Mouse (Mus musculus): Measurements from ENCODE around the gene Znhit2.

The Znhit2 gene

DNA sequence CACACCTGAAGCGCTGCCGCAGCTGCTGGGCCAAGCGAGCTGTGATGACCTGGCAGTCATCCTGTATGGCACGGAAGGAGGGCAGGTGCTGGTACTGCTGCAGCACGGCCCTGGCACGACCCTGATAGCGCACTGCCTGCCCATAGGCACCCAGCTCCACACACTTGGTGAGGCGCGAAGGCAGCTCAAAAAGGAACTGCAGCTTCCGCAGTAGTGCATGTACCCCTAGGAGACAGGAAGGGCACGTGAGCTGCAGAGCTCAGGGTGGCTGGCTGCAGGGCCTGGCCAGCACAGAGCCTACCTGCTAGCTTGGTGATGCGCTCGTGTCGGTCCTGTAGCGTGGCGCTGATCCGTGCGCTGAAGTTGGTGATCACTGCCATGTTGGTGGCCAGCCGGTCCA lies 10.3 kb downstream of the Znhit2 start:
- no peak for DNase-seq (ENCODE audit: low spot score)

DNA sequence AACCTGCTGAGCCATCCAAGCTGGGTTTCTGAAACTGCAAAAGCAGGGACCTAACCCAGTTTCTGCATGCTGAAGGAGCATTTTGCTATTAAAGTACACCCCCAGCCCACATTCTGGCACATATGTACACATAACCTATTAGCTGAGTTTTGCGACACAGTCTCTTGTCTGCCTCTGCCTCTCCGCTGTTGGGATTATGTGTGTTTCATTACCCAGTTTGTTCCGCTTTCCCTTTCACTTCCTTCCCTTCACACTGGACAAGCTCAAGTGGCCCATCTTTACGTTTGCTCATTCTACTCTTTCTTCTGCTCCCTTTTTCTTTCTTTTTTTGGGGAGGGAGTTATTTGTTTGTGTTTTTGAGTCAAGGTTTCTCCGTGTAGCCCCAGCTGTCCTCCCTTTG lies 12.9 kb downstream of the Znhit2 start:
- DNase-seq (ENCODE audit: low spot score): no peak

DNA sequence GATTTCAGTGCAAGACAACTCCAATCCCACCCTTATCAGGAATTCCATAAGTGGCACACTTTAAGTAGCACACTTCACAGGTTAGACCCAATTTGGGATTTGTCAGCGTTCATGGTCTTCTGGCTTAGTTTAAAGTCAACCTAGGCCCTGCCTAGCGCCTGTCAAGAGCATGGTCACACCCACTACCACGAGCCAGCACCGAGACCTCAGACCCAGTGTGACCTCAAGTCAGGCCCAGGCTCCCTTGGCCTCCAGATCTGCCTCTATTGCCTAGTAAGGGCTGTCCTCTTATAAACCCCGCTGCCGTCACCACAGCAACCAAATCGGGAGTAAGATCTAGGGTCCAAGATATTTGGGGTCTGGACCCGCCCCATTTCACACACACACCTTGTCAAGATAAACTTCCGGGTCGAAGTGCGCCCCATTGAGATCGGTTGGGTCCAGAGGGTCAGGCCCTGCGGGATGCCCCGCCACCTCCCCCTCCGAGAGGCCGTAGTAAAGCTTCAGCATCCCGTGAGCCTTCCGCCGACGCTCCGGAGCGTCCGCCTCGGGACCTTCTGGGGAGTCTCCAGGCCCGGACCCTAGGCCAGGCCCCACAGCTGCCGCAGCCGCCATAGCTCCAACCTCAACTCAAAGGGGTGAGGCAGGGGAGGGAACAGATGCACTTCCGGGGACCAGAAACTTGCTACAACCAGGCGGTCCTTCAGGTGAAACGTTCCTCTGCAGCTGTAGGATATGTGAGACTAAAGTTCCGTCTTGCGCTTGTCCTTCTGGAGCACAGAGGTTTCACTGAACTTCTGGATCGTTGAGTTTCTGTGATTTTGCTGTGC lies 15.8 kb downstream of the Znhit2 start, which contains the start of gene Vps51:
Gene Vps51, minus strand, starts transcription at position 668 of the 830 bp plus-strand sequence.
- peak; percentile 88 for DNase-seq (ENCODE audit: low spot score)

DNA sequence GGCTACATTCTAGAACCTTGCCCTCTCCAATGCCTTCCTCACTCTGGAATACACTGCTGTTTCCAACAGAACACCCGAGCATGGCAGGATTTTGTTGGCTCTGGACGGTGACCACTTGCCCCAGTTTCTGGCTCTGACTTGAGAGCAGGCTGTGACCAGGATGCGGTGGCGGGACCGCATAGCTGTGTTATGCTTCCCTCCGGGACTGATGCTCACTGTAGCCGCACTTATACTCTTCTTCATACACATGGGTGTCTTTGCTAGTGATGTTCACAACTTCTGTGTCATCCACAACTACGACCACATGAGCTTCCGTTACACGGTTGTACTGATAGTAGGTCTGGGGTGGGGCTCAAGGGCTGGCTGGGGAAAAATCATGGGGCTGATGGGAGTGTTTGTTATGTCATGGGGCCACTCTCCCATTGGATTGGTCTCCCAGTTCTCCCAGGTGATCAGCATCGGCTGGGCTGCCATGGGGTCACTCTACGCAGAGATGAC lies 19.0 kb downstream of the Znhit2 start, which contains the start of gene Tmem262:
Gene Tmem262, plus strand, starts transcription at position 51 of the 498 bp plus-strand sequence.
- DNase-seq (ENCODE audit: low spot score): no peak

DNA sequence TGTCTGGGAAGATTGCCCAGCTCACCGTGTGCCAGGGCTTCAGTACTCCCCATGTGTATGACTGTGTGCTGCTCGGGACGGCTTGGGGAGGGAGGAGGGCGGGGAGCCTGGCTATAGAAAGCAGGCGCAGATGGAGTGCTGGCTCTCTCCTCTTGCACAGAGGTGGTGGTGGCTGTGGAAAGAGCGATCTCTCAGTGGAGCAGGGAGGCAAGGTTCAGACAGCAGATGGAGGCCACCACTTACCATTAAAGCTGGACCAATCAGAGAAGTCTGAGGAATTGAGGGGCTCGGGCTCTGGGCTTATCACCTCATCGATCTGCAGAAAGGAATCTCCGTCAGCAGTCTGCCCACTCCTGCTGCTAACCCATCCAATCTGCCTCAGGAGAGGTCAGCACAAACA lies 21.2 kb downstream of the Znhit2 start, which contains the start of gene Gm28374:
Gene Gm28374, minus strand, starts transcription at position 101 of the 400 bp plus-strand sequence.
- no peak for DNase-seq (ENCODE audit: low spot score)

DNA sequence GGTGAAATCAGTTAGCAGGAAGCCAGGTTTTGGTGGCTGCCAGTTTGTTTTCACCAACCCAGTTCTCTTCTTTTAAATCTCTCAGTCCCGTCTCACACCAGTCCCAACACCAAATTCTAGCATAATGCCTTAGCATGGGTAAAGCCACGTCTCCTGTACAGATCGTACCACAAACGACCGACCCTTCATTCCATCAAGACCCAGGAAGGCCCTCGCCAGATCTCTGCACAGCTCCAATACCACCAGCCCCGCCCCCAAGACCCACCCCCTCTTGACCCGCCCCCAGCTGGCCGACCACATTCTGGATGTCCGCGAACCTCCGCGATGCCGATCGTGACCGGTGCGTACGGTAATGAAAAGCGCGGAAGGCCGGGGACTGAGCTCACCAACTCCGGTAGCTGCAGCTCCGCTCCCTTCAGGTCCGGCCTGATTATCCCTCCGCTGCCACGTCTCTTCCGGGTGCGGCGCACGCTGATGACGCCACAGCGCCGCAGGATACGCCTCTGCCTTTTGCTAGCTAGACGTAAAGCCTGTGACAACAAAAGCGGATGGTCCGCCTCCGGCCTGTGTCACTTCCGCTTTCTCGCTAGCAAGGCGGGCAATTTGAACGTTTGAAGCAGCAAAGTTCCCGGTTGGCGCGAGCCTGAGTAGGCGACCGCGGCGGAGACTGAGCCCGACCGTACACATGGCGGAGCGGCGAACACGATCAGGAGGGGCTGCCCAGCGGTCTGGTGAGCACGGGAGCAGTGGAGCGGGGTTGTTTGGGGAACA lies 23.7 kb downstream of the Znhit2 start, which contains the start of the genes Zfpl1 and Cdca5:
Gene Zfpl1, minus strand, starts transcription at position 479 of the 771 bp plus-strand sequence.
Gene Cdca5, plus strand, starts transcription at position 506 of the 771 bp plus-strand sequence.
- peak; percentile 98 for DNase-seq (ENCODE audit: low spot score)

DNA sequence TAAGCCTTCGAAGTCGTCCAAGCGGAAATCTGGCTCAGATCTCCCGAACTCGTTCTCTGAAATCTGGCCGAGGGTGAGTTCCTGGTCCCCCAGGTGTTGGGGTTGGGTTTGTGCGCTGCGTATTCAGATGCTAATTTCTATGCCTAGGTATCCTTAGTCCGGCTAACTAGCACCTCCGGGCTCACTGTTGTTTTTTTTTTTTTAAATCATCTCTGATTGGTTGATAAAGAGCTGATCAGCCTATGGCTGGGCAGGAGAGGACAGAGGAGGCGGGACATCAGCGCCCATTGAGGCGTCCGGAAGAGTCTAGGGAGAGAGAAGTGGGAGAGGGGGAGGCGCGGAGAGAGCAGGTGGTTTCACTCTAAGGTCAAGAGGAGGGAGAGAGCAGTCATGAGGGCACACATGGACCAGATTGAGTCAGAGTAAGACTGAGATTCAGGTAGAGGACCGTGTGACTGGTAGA lies 24.5 kb downstream of the Znhit2 start:
- peak; percentile 51 for DNase-seq (ENCODE audit: low spot score)

DNA sequence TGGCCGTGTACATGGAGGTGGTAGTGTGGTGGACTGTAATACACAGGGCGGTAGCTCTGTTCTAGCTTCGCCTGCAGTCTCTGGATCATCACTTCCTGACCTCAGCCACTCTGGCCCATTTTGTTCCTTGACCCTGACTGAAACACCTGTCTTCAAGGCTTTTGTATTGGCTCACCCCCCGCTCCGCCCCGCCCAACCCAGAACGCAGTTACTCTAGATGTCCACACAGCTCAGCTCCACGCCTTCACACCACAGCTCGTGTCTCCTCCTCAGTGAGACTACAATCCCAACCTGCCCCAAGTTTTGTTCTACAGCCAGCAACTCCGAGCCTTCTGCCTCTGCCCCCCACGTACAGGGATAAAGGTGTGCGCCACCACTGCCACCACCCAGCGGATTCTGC lies 27.8 kb downstream of the Znhit2 start:
- no peak for DNase-seq (ENCODE audit: low spot score)

DNA sequence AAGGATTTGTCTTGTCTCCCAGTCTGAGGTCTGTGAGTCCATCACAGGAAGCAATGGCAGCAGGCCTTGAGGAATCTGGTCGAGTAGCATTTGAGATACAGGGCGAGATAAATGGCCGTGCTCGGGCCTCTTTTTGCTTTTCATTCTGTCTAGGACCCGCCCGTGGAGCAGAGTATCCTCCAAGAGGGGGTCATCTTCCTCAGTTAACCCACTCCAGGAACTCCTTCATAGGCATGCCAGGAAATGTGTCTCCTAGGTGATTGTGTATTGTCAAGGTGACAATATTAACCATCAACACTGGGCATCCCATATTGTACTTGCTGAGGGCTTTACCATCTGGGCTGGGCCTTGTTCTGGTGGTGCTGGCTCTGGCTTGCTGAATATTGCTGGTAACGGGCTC lies 33.1 kb downstream of the Znhit2 start, which contains the start of gene AC131692.1:
Gene AC131692.1, plus strand, starts transcription at position 301 of the 400 bp plus-strand sequence.
- no peak for DNase-seq (ENCODE audit: low spot score)

DNA sequence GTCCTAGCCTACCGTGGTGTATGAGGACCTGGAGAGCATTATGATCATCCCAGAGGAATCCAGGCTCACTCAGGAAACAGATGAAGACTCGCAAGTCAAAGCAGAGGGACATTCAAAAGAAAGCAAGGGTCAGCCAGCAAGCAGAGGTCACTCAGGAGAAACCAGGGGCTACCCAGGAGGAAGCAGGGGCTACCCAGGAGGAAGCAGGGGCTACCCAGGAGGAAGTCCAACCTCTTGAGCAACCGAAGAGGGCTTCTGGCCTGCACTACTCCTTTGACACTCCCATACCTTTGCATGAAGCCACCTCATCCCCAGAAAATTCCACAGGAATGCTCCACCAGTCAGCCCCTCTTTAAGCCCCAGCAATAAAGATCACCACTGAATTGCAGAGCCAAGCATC lies 36.9 kb downstream of the Znhit2 start:
- no peak for DNase-seq (ENCODE audit: low spot score)

DNA sequence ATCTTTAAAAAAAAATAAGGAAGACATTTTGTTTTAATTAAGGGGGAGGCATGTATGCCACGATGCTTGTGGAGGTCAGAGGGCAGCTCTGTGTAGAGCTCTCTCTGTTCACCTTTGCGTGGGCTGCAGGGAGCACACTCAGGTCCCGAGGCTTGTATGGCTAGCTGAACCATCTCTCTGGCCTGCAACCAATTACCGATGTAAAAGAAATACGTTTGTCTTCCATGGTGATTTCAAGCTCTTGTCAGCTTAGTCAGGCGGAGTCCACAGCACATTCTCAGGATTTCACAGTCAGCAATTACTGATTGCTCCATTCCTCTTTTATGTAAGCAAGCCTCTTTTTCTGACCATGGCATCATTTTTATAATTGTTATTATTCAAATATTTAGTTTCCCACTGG lies 40.2 kb downstream of the Znhit2 start:
- DNase-seq (ENCODE audit: low spot score): no peak

DNA sequence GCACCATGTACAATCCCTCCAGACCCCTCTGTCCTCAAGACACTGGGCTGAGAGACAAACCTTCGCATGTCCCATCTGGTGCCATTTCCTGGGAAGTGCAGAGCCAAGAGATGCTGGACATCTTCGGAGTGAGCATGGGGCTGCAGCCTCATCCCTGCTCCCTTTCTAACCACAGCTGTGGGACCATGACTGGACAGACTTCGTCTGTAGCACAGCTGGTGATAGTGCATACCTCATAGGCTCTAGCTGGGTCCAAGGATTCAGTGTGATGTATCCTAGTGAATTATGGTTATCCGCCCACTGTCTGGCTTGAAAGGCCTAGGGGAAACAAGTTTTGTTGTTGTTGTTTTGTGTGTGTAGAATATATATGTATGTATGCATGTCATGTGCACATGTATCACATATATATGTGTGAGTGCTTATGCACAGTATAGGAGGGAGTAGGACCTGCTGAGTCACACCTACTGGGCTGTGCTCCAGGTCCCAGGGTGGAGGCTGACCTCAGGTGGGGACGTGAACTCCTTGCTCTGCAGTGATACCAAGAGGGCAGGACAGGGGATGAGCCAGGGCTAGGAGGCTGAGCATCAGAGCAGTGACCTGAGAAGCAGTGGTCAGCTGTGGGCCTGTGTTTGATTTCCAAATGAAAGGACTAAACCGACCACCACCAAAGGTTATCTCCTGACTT lies 41.3 kb downstream of the Znhit2 start:
- DNase-seq (ENCODE audit: low spot score): no peak

DNA sequence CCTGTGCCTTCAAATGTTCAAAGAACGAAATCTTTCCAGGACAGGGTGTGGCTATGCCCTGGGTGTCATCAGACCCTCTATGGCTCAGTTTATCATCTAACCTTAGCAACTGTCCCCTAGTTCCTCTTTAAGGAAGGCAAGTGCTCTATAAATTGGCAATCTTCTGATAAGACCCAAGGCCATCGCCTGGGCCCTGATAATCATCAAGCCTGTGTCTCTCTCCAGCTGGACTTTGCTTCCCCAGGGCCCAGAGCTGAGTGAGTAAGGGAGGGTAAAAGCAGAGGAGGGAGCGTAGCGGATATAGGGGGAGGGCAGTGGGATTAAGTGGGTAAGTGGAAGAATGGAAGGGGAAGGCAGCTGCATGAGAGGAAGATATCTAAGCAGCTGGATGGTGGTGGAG lies 43.5 kb downstream of the Znhit2 start:
- no peak for DNase-seq (ENCODE audit: low spot score)

DNA sequence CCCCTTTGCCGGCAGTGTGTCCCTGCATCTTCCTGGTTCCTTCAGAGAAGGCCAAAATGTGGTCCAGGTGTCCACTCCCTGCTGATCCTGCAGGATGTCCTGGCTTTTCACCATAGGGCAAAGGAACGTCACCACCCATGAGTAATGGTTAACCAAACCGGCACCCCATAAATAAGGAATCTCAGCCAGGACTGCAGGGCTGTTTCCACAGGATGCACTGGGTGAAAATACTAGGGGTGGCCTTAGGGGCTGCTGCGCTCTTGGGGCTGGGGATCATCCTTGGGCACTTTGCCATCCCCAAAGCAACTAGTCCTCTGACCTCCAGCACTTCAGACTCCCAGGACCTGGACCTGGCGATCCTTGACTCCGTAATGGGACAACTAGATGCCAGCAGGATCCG lies 44.6 kb downstream of the Znhit2 start, which contains the start of gene Naaladl1:
Gene Naaladl1, plus strand, starts transcription at position 197 of the 400 bp plus-strand sequence.
- DNase-seq (ENCODE audit: low spot score): no peak

Data from T-cell, adult 2 months (primary cell).